Mouse (Mus musculus) midbrain, embryonic 11.5 days (tissue): ENCODE data around the gene Chrm3. TPM values are rescaled to one million over a fixed set of nuclear protein-coding genes. Genes with fewer than 3 reads are reported as not detected.
"Not testable (repeated sequence)": the region's sequence is repeated elsewhere in the genome, so short reads cannot be mapped to it uniquely, and the experiment has no call there.

Experiments used
- ATAC-seq: fragments of 200-750 bp; cut with Nextera tagmentation; 2 replicates; pipeline ENCODE4 v1.8.0; 2017; ENCODE audit warnings: moderate TSS enrichment, moderate library complexity; ENCODE audit not compliant: low FRiP score
- DNase-seq: peaks from one replicate; pipeline ENCODE4 v3.0.0; 2015; ENCODE audit warnings: low spot score; ENCODE audit errors: missing footprints
- H3K27ac ChIP-seq: fragments of 300-500 bp; sonication (generic); 2 replicates; pipeline ENCODE4 v1.5.1; 2014; ENCODE audit warnings: low read depth, low read length
- H3K27me3 ChIP-seq: fragments of 300-500 bp; sonication (generic); 2 replicates; pipeline ENCODE4 v1.6.1; 2014; ENCODE audit warnings: mild to moderate bottlenecking, low read length, moderate library complexity, mixed read lengths; ENCODE audit not compliant: control insufficient read depth, insufficient read depth
- H3K36me3 ChIP-seq: fragments of 300-500 bp; sonication (generic); 2 replicates; pipeline ENCODE4 v1.6.1; 2014; ENCODE audit warnings: mild to moderate bottlenecking, low read length, moderate library complexity, mixed read lengths; ENCODE audit not compliant: control insufficient read depth, insufficient read depth
- H3K4me1 ChIP-seq: fragments of 300-500 bp; sonication (generic); 2 replicates; pipeline ENCODE4 v1.6.1; 2014; ENCODE audit warnings: low read length; ENCODE audit not compliant: control insufficient read depth, insufficient read depth
- H3K4me2 ChIP-seq: fragments of 300-500 bp; sonication (generic); 2 replicates; pipeline ENCODE4 v1.6.1; 2014; ENCODE audit warnings: mild to moderate bottlenecking, moderate library complexity
- H3K4me3 ChIP-seq: fragments of 300-500 bp; sonication (generic); 2 replicates; pipeline ENCODE4 v1.5.1; 2014; ENCODE audit warnings: low read depth, low read length
- H3K9ac ChIP-seq: fragments of 300-500 bp; sonication (generic); 2 replicates; pipeline ENCODE4 v1.6.1; 2014; ENCODE audit warnings: low read length
- H3K9me3 ChIP-seq: fragments of 300-500 bp; sonication (generic); 2 replicates; pipeline ENCODE4 v1.6.1; 2016; ENCODE audit warnings: low read length; ENCODE audit not compliant: control insufficient read depth
- WGBS: fragments of 180-500 bp; shearing (Covaris S2); extraction: QIAGEN DNeasy Blood & Tissue Kit; methylation state at CpG from one replicate; pipeline ENCODE4 v1.1.7; 2014; 5-methylcytosine and 5-hydroxymethylcytosine counted together
- polyA plus RNA-seq: library from polyadenylated mRNA; unstranded; fragments of >200 nt; fragmentation: Nextera tagmentation; extraction: Ambion mirVana; gene quantifications from 2 replicates; pipeline ENCODE4 v1.2.1, GENCODE M21; 2014

Gene Chrm3
- 0.07 and 0.25 TPM in 2 replicates for polyA plus RNA-seq

GRCm38 (mm10) chr13:10360777-10361176 is at the start of gene Chrm3:
Gene Chrm3, minus strand, starts transcription at chr13:10360847.
- Histone ChIP-seq H3K27me3 (peaks cover 30% of the 10 kb centered on the region), H3K4me2 (peak within 1 kb of the TSS; percentile 94), H3K9ac (peak within 1 kb of the TSS; percentile 51), H3K36me3 (no peaks in the 10 kb centered on the region), H3K4me3 (peak within 1 kb of the TSS; percentile 55), H3K27ac (no peak within 1 kb of the TSS), H3K4me1 (peaks cover 4% of the 10 kb centered on the region; the same call in 1 of the 2 replicates), H3K9me3 (no peaks in the 10 kb centered on the region)
- peak; percentile 94 for DNase-seq
- peak; percentile 91 for ATAC-seq
- whole genome bisulfite sequencing, result under 1% methylated on average over 18 of the region's 18 CpGs

GRCm38 (mm10) chr13:10394364-10394763 is 33.7 kb upstream of the Chrm3 start:
- H3K9ac ChIP-seq, result no peak overlapping the region
- H3K4me1 ChIP-seq, result no peaks in the 10 kb centered on the region
- no peaks in the 10 kb centered on the region for H3K27me3 ChIP-seq
- DNase-seq (no peak), ATAC-seq (no peak)
- no peaks in the 10 kb centered on the region for H3K9me3 ChIP-seq
- no peak overlapping the region for H3K4me2 ChIP-seq
- 89% methylated on average over 2 of the region's 2 CpGs for WGBS
- H3K4me3 ChIP-seq, result no peak overlapping the region
- no peaks in the 10 kb centered on the region for H3K36me3 ChIP-seq
- no peak overlapping the region for H3K27ac ChIP-seq

GRCm38 (mm10) chr13:10375487-10375886 is 14.8 kb upstream of the Chrm3 start:
- H3K4me3 ChIP-seq, H3K9me3 ChIP-seq: not testable (repeated sequence)
- ATAC-seq, result peak; percentile 62; the same call in 1 of the 2 replicates

GRCm38 (mm10) chr13:10360199-10360694 is 400 bp downstream of the Chrm3 start:
- peak overlapping the region; percentile 94 for H3K4me2 ChIP-seq
- H3K9ac ChIP-seq, result peak overlapping the region; percentile 51
- H3K36me3 ChIP-seq, result no peaks in the 10 kb centered on the region
- DNase-seq (peak; percentile 96), ATAC-seq (peak; percentile 83)
- no peaks in the 10 kb centered on the region for H3K9me3 ChIP-seq
- under 1% methylated on average over 60 of the region's 60 CpGs for WGBS
- H3K27me3 ChIP-seq, result peaks cover 30% of the 10 kb centered on the region
- H3K4me1 ChIP-seq, result peaks cover 4% of the 10 kb centered on the region; the same call in 1 of the 2 replicates
- H3K4me3 ChIP-seq, result peak overlapping the region; percentile 55
- no peak overlapping the region for H3K27ac ChIP-seq

More at GRCm38 (mm10) chr13:10375487-10375886, 14.8 kb upstream of the Chrm3 start:
- DNase-seq, H3K4me2 ChIP-seq, H3K27me3 ChIP-seq, H3K9ac ChIP-seq, H3K27ac ChIP-seq, H3K36me3 ChIP-seq, H3K4me1 ChIP-seq: not testable (repeated sequence)

- Histone ChIP-seq H3K4me2 (peak overlapping the region; percentile 94), H3K4me1 (peaks cover 4% of the 10 kb centered on the region; the same call in 1 of the 2 replicates), H3K9me3 (no peaks in the 10 kb centered on the region), H3K9ac (peak overlapping the region; percentile 51), H3K4me3 (peak overlapping the region; percentile 55), H3K27ac (no peak overlapping the region), H3K36me3 (no peaks in the 10 kb centered on the region), H3K27me3 (peaks cover 30% of the 10 kb centered on the region)
- DNase-seq, result peak; percentile 93
- 0 out of 2 replicates have a peak, but pooled peaks have one; percentile 14 for ATAC-seq
- 2% methylated on average over 26 of the region's 26 CpGs for WGBS
These were observed 990 bp downstream of the Chrm3 start for GRCm38 (mm10) chr13:10359516-10360198.

GRCm38 (mm10) chr13:10355796-10356195 is 4.9 kb downstream of the Chrm3 start:
- ATAC-seq, result no peak
- no peaks in the 10 kb centered on the region for H3K36me3 ChIP-seq
- 84% methylated on average over 5 of the region's 5 CpGs for WGBS

GRCm38 (mm10) chr13:10354885-10355575 is 5.6 kb downstream of the Chrm3 start:
- H3K4me2 ChIP-seq, result no peak overlapping the region
- no peaks in the 10 kb centered on the region for H3K36me3 ChIP-seq
- H3K9me3 ChIP-seq, result no peaks in the 10 kb centered on the region
- WGBS, result 80% methylated on average over 2 of the region's 2 CpGs
- H3K9ac ChIP-seq, result no peak overlapping the region
- no peak overlapping the region for H3K4me3 ChIP-seq
- H3K27me3 ChIP-seq, result peaks cover 17% of the 10 kb centered on the region
- DNase-seq, result no peak
- no peak overlapping the region for H3K27ac ChIP-seq
- no peaks in the 10 kb centered on the region for H3K4me1 ChIP-seq
- no peak for ATAC-seq

More at GRCm38 (mm10) chr13:10355796-10356195, 4.9 kb downstream of the Chrm3 start:
- no peak overlapping the region for H3K9ac ChIP-seq
- H3K27me3 ChIP-seq, result peaks cover 19% of the 10 kb centered on the region
- H3K9me3 ChIP-seq, result no peaks in the 10 kb centered on the region
- H3K4me1 ChIP-seq, result no peaks in the 10 kb centered on the region
- no peak overlapping the region for H3K27ac ChIP-seq
- no peak for DNase-seq
- no peak overlapping the region for H3K4me3 ChIP-seq
- H3K4me2 ChIP-seq, result no peak overlapping the region

GRCm38 (mm10) chr13:10352141-10352540 is 8.5 kb downstream of the Chrm3 start:
- no peak overlapping the region for H3K4me3 ChIP-seq

GRCm38 (mm10) chr13:10344362-10344761 is 16.3 kb downstream of the Chrm3 start:
- DNase-seq (no peak), ATAC-seq (no peak)
- Histone ChIP-seq H3K27ac (no peak overlapping the region), H3K4me1 (no peaks in the 10 kb centered on the region), H3K4me3 (no peak overlapping the region), H3K36me3 (no peaks in the 10 kb centered on the region), H3K4me2 (no peak overlapping the region), H3K9me3 (no peaks in the 10 kb centered on the region), H3K27me3 (no peaks in the 10 kb centered on the region), H3K9ac (no peak overlapping the region)
- WGBS, result 66% methylated on average over 5 of the region's 5 CpGs

More at GRCm38 (mm10) chr13:10352141-10352540, 8.5 kb downstream of the Chrm3 start:
- Histone ChIP-seq H3K4me2 (no peak overlapping the region), H3K27ac (no peak overlapping the region), H3K9me3 (no peaks in the 10 kb centered on the region), H3K36me3 (no peaks in the 10 kb centered on the region), H3K4me1 (no peaks in the 10 kb centered on the region), H3K27me3 (no peaks in the 10 kb centered on the region), H3K9ac (no peak overlapping the region)
- 78% methylated on average over 1 of the region's 1 CpGs for WGBS
- ATAC-seq (no peak), DNase-seq (no peak)
